Mouse (Mus musculus) midbrain, embryonic 12.5 days (tissue): ENCODE measurements around the gene Gpr152. TPM values are rescaled to one million over a fixed set of nuclear protein-coding genes. Genes with fewer than 3 reads are reported as not detected.
A peak's percentile ranks its signal among the peaks of the same experiment; 100 is the strongest.

Experiments
- ATAC-seq: fragments of 200-750 bp; cut with Nextera tagmentation; 2 replicates; pipeline ENCODE4 v1.8.0; 2017; ENCODE audit warnings: low read depth, moderate TSS enrichment, moderate library complexity; ENCODE audit not compliant: low FRiP score
- H3K27ac ChIP-seq: fragments of 300-500 bp; sonication (generic); replicated peaks from 2 replicates; pipeline ENCODE4 v1.5.1; 2016; ENCODE audit warnings: mild to moderate bottlenecking
- H3K27me3 ChIP-seq: fragments of 300-500 bp; sonication (generic); 2 replicates; pipeline ENCODE4 v1.6.1; 2016; ENCODE audit warnings: mild to moderate bottlenecking
- H3K36me3 ChIP-seq: fragments of 300-500 bp; sonication (generic); 2 replicates; pipeline ENCODE4 v1.6.1; 2016
- H3K4me1 ChIP-seq: fragments of 300-500 bp; sonication (generic); 2 replicates; pipeline ENCODE4 v1.6.1; 2016
- H3K4me2 ChIP-seq: fragments of 300-500 bp; sonication (generic); replicated peaks from 2 replicates; pipeline ENCODE4 v1.6.1; 2016; ENCODE audit warnings: mild to moderate bottlenecking, moderate library complexity
- H3K4me3 ChIP-seq: fragments of 300-500 bp; sonication (generic); 2 replicates; pipeline ENCODE4 v1.5.1; 2016; ENCODE audit warnings: mild to moderate bottlenecking
- H3K9ac ChIP-seq: fragments of 300-500 bp; sonication (generic); replicated peaks from 2 replicates; pipeline ENCODE4 v1.6.1; 2016; ENCODE audit warnings: mild to moderate bottlenecking, moderate library complexity
- H3K9me3 ChIP-seq: fragments of 300-500 bp; sonication (generic); 2 replicates; pipeline ENCODE4 v1.6.1; 2016; ENCODE audit warnings: mild to moderate bottlenecking
- WGBS: fragments of 180-500 bp; shearing (Covaris S2); methylation state at CpG from one replicate; pipeline ENCODE4 v1.1.7; 2016; 5-methylcytosine and 5-hydroxymethylcytosine counted together
- polyA plus RNA-seq: library from polyadenylated mRNA; unstranded; fragments of >200 nt; fragmentation: Nextera tagmentation; extraction: Ambion mirVana; gene quantifications from 2 replicates; pipeline ENCODE4 v1.2.1, GENCODE M21; 2016

The Gpr152 gene
- polyA plus RNA-seq, 1 experiment from 2014 or later = not detected

- Histone ChIP-seq H3K27ac (no peak overlapping the region), H3K27me3 (peaks cover 30% of the 10 kb centered on the region; the same call in 1 of the 2 replicates), H3K4me2 (no peak overlapping the region), H3K36me3 (no peaks in the 10 kb centered on the region), H3K4me3 (no peak overlapping the region), H3K9ac (no peak overlapping the region), H3K4me1 (peaks cover 17% of the 10 kb centered on the region), H3K9me3 (no peaks in the 10 kb centered on the region)
- WGBS = 86% methylated on average over 10 of the region's 10 CpGs
- no peak for ATAC-seq
Observed at GRCm38 (mm10) chr19:4170723-4171392, 31.3 kb downstream of the Gpr152 start.

- 73% methylated on average over 13 of the region's 13 CpGs for WGBS
- peaks cover 35% of the 10 kb centered on the region for H3K27me3 ChIP-seq
- peaks cover 19% of the 10 kb centered on the region for H3K4me1 ChIP-seq
- no peak overlapping the region for H3K4me3 ChIP-seq
- peak overlapping the region; percentile 37; the same call in 1 of the 2 replicates for H3K9ac ChIP-seq
- no peaks in the 10 kb centered on the region for H3K36me3 ChIP-seq
- H3K27ac ChIP-seq = no peak overlapping the region
- H3K4me2 ChIP-seq = no peak overlapping the region
- no peak for ATAC-seq
- no peaks in the 10 kb centered on the region for H3K9me3 ChIP-seq
Observed at GRCm38 (mm10) chr19:4171393-4172290, 32.1 kb downstream of the Gpr152 start.

GRCm38 (mm10) chr19:4172925-4173324, 33.3 kb downstream of the Gpr152 start:
- no peaks in the 10 kb centered on the region for H3K9me3 ChIP-seq
- H3K9ac ChIP-seq = no peak overlapping the region
- H3K4me2 ChIP-seq = no peak overlapping the region
- ATAC-seq = no peak
- H3K4me1 ChIP-seq = peaks cover 19% of the 10 kb centered on the region
- H3K4me3 ChIP-seq = no peak overlapping the region
- no peaks in the 10 kb centered on the region for H3K36me3 ChIP-seq
- no peak overlapping the region for H3K27ac ChIP-seq
- 52% methylated on average over 11 of the region's 11 CpGs for WGBS
- peaks cover 39% of the 10 kb centered on the region for H3K27me3 ChIP-seq

GRCm38 (mm10) chr19:4175368-4175947, 35.9 kb downstream of the Gpr152 start, which contains the start of gene Carns1:
Gene Carns1 (minus strand): TSS chr19:4175479.
- Histone ChIP-seq H3K9ac (peak within 1 kb of the TSS; percentile 37), H3K36me3 (no peaks in the 10 kb centered on the region), H3K4me1 (peaks cover 13% of the 10 kb centered on the region), H3K4me2 (peak within 1 kb of the TSS; percentile 47), H3K27me3 (peaks cover 37% of the 10 kb centered on the region), H3K9me3 (no peaks in the 10 kb centered on the region), H3K4me3 (peak within 1 kb of the TSS; percentile 2), H3K27ac (peak within 1 kb of the TSS; percentile 46; the same call in 1 of the 2 replicates)
- WGBS = 4% methylated on average over 11 of the region's 11 CpGs
- ATAC-seq = peak; percentile 52; the same call in 1 of the 2 replicates

GRCm38 (mm10) chr19:4180411-4180810, 40.8 kb downstream of the Gpr152 start:
- no peaks in the 10 kb centered on the region for H3K36me3 ChIP-seq
- peaks cover 14% of the 10 kb centered on the region for H3K4me1 ChIP-seq
- H3K4me3 ChIP-seq = no peak overlapping the region
- no peaks in the 10 kb centered on the region for H3K9me3 ChIP-seq
- H3K27ac ChIP-seq = no peak overlapping the region
- peaks cover 10% of the 10 kb centered on the region; the same call in 1 of the 2 replicates for H3K27me3 ChIP-seq
- ATAC-seq = no peak
- H3K9ac ChIP-seq = no peak overlapping the region
- no peak overlapping the region for H3K4me2 ChIP-seq
- WGBS = 86% methylated on average over 7 of the region's 7 CpGs

GRCm38 (mm10) chr19:4181892-4182291, 42.3 kb downstream of the Gpr152 start:
- WGBS = 52% methylated on average over 3 of the region's 3 CpGs
- peaks cover 1% of the 10 kb centered on the region; the same call in 1 of the 2 replicates for H3K27me3 ChIP-seq
- H3K36me3 ChIP-seq = no peaks in the 10 kb centered on the region
- H3K9ac ChIP-seq = no peak overlapping the region
- peaks cover 11% of the 10 kb centered on the region for H3K4me1 ChIP-seq
- no peak overlapping the region for H3K4me2 ChIP-seq
- no peaks in the 10 kb centered on the region for H3K9me3 ChIP-seq
- H3K27ac ChIP-seq = no peak overlapping the region
- H3K4me3 ChIP-seq = no peak overlapping the region
- ATAC-seq = no peak

- Histone ChIP-seq H3K9ac (no peak overlapping the region), H3K4me2 (no peak overlapping the region), H3K9me3 (no peaks in the 10 kb centered on the region), H3K36me3 (no peaks in the 10 kb centered on the region), H3K27ac (no peak overlapping the region), H3K4me1 (peaks cover 11% of the 10 kb centered on the region), H3K4me3 (no peak overlapping the region), H3K27me3 (no peaks in the 10 kb centered on the region)
- no peak for ATAC-seq
- 86% methylated on average over 2 of the region's 2 CpGs for WGBS
Observed at GRCm38 (mm10) chr19:4183689-4184088, 44.1 kb downstream of the Gpr152 start.

- 66% methylated on average over 15 of the region's 15 CpGs for WGBS
- no peak for ATAC-seq
Observed at GRCm38 (mm10) chr19:4184976-4185975, 45.7 kb downstream of the Gpr152 start.

GRCm38 (mm10) chr19:4187303-4187702, 47.7 kb downstream of the Gpr152 start:
- peaks cover 11% of the 10 kb centered on the region for H3K4me1 ChIP-seq
- 0 out of 2 replicates have a peak overlapping the region, but pooled peaks have one; percentile 12 for H3K9ac ChIP-seq
- H3K27ac ChIP-seq = no peak overlapping the region
- 84% methylated on average over 3 of the region's 3 CpGs for WGBS
- no peaks in the 10 kb centered on the region for H3K36me3 ChIP-seq
- no peaks in the 10 kb centered on the region for H3K9me3 ChIP-seq
- ATAC-seq = no peak
- no peaks in the 10 kb centered on the region for H3K27me3 ChIP-seq
- H3K4me2 ChIP-seq = no peak overlapping the region
- no peak overlapping the region for H3K4me3 ChIP-seq

More at GRCm38 (mm10) chr19:4184976-4185975, 45.7 kb downstream of the Gpr152 start:
- Histone ChIP-seq H3K27ac (no peak overlapping the region), H3K4me1 (peaks cover 11% of the 10 kb centered on the region), H3K36me3 (no peaks in the 10 kb centered on the region), H3K4me3 (no peak overlapping the region), H3K9ac (no peak overlapping the region), H3K4me2 (no peak overlapping the region), H3K27me3 (no peaks in the 10 kb centered on the region), H3K9me3 (no peaks in the 10 kb centered on the region)

- Histone ChIP-seq H3K27me3 (no peaks in the 10 kb centered on the region), H3K9me3 (no peaks in the 10 kb centered on the region), H3K9ac (no peak overlapping the region), H3K4me2 (no peak overlapping the region), H3K4me3 (no peak overlapping the region), H3K27ac (no peak overlapping the region), H3K4me1 (peaks cover 23% of the 10 kb centered on the region), H3K36me3 (peaks cover 10% of the 10 kb centered on the region)
- WGBS = 84% methylated on average over 12 of the region's 12 CpGs
- no peak for ATAC-seq
Observed at GRCm38 (mm10) chr19:4189051-4189620, 49.5 kb downstream of the Gpr152 start.
